Mouse (Mus musculus): ENCODE results near the gene Tmem176b.

Tmem176b gene

GRCm38 (mm10) chr6:48787867-48788266 is 53.4 kb downstream of the Tmem176b start:
- DNase-seq (ENCODE audit: low spot score in 2 of 2) = no peak

GRCm38 (mm10) chr6:48785601-48786000 is 55.7 kb downstream of the Tmem176b start:
- DNase-seq (ENCODE audit: low spot score in 2 of 2) = no peak

DNA sequence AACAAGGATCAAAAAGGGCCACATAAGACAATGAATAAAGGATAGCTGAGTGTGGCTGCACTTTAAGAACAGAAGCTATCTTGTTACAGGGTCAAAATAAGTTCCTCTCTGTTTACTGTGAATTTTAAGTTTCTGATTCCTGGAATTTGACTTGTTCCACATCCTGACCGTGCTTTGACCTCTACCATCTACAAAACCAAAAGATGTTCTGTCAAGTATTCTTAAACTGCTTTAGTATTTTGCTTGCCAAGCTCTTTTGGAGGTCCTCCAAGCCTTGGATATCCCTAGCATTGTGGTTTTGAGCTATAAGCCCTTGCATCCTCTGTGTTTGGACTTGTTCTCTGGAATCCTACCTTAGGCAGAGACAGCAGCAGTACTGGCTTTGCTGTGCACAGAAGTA is 56.1 kb downstream of the Tmem176b start:
- DNase-seq (ENCODE audit: low spot score in 2 of 2) = no peak

- DNase-seq (ENCODE audit: low spot score in 2 of 2) = no peak
Measured at GRCm38 (mm10) chr6:48784406-48784805, 56.9 kb downstream of the Tmem176b start.

Measured in frontal cortex, postnatal 25 days (tissue).